Mouse (Mus musculus): ENCODE results near the gene Yipf3. TPM values are rescaled to one million over a fixed set of nuclear protein-coding genes. Genes with fewer than 3 reads are reported as not detected.
A peak's percentile ranks its signal among the peaks of the same experiment; 100 is the strongest.

The Yipf3 gene
- 10 to 100 TPM; 83.8 to 97.4 TPM for total RNA-seq (2021)

- peak; percentile 86 to 92 for DNase-seq (ENCODE audit: extremely low spot score in 1 of 2, low spot score in 1 of 2)
Observed at GRCm38 (mm10) chr17:46247512-46248188, at the start of gene Yipf3, which contains the start of gene Polr1c. Yipf3 (plus strand) TSS chr17:46248080. Polr1c (minus strand) TSS chr17:46248054.

DNA sequence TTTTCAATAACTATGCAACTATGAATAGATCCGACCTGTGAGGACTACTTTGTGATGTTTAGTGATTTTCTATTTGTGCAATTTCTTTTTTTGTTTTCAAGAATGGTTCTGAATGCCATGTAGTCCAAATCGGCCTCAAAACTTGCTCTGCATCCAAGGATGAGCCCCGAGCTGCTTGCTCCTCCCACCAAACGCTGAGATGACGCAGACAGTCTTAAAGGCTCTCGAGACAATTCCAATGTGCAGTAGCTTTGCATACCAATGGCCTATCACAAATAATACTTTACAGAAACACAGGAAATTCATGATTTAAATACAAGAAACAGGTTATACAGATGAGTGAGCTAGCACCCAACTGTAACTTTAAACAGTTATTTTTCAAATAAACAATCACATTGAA, 46.7 kb upstream of the Yipf3 start:
- DNase-seq (ENCODE audit: extremely low spot score in 1 of 2, low spot score in 1 of 2): no peak

GRCm38 (mm10) chr17:46202421-46203071, 45.3 kb upstream of the Yipf3 start, which contains the start of the genes Polh and Xpo5:
Polh (minus strand) TSS chr17:46202645.
Xpo5 (plus strand) TSS chr17:46202782.
- peak; percentile 79 to 85 for DNase-seq (ENCODE audit: extremely low spot score in 1 of 2, low spot score in 1 of 2)

DNA sequence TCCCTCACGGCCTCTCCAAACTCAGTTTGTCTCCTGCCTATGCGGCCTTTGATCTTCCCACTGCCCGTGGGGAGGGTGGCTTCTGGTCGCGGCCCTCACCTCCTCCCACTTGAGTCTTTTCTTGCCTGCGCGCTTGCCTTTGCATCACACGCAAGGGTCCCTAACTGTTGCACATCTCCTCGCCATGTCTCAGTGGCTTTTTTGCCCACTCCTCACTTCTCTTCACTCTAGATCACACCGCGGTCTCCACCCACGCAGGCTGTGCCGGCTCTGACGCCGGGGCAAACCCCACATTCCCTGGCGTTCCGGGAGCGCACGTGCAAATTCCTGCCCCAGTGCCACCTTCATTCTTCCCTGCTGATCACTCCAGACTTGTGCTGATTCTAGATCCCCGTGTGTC, 44.8 kb upstream of the Yipf3 start:
- no peak for DNase-seq (ENCODE audit: extremely low spot score in 1 of 2, low spot score in 1 of 2)

- no peak for DNase-seq (ENCODE audit: extremely low spot score in 1 of 2, low spot score in 1 of 2)
Observed at GRCm38 (mm10) chr17:46206676-46207075, 41.2 kb upstream of the Yipf3 start.

DNA sequence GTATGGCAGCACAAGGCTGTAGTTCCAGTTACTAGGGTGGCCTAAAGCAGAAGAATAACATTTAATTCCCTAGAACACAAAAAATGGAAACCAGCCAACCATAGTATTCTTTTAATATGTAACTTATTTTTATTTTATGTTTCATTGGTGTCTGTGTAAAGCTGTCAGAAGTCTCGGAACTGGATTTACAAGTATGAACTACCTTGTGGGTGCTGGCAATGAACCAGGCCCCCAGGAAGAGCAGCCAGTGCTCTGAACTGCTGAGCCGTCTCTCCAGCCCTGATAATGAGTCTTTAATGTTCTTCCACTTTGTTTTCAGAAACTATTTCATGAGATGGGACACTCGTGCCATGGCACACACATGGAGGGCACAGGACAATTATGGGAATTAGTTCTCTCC, 37.3 kb upstream of the Yipf3 start:
- no peak for DNase-seq (ENCODE audit: extremely low spot score in 1 of 2, low spot score in 1 of 2)

- no peak for DNase-seq (ENCODE audit: extremely low spot score in 1 of 2, low spot score in 1 of 2)
Observed at GRCm38 (mm10) chr17:46221601-46222000, 26.3 kb upstream of the Yipf3 start.

DNA sequence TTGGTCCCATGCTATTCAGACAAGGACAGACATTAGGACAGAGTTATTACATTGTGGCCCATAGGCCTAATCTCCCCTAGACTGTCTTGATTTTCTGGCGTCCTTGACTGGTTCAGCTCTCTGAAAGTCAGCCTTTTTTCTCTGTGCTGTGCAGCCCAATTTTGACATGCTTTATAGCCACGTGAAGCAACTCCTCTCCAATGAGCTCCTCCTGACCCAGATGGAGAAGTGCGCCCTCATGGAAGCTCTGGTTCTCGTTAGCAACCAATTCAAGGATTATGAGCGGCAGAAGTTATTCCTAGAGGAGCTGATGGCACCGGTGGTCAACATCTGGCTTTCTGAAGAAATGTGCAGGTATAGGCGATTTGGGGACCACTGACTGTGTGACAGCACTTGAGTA, 20.3 kb upstream of the Yipf3 start:
- DNase-seq (ENCODE audit: extremely low spot score in 1 of 2, low spot score in 1 of 2): no peak

DNA sequence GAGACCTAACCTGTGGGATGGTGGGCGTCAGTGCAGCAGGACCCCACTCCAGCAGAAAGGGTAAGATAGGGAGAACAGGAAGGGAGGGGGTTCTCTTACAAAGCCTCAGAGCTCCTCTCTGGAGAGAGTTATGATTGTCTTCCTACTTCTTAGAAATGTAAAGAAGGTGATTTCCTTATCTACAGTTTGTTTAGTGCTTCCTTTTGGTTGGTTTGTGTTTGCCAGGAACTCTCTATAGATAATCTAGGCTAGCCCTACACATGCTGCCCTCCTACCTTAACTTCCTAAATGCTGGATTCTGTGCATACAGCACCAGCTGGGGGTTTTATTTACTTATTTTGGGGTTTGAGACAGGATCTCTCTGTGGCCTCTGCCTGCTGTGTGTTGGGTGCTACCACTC, 11.8 kb upstream of the Yipf3 start:
- no peak for DNase-seq (ENCODE audit: extremely low spot score in 1 of 2, low spot score in 1 of 2)

GRCm38 (mm10) chr17:46237079-46237478, 10.8 kb upstream of the Yipf3 start:
- no peak for DNase-seq (ENCODE audit: extremely low spot score in 1 of 2, low spot score in 1 of 2)

- DNase-seq (ENCODE audit: extremely low spot score in 1 of 2, low spot score in 1 of 2): no peak
Observed at GRCm38 (mm10) chr17:46237480-46237879, 10.4 kb upstream of the Yipf3 start.

DNA sequence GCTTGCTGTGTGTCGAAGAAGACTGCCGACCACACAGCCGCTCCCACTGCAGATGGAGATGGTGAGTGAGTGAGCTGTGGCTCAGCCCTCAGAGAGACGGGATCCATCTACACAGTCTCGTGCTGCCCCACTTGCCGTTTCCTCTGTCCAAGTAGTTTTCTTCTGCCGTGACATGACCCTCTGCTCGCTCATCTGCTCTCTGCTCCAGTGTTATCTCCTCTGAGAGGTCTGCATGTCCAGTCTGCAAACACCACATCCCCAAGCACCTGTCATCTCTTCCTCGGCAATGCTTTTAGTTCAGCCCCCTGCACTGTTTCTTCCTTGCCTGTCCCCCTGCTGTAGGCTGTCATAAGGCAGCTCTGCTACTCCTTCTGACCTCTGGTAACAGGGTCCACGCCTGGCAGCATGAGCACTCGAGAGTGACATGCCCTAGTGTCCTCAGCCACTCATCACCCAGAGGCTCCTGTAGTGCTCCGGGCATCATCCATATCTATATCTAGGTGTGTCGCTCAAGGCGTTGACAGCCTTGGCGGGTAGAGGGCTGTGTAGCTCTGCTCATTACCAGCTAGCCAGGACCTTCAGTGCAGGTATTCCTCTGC, 8.3 kb upstream of the Yipf3 start:
- DNase-seq (ENCODE audit: extremely low spot score in 1 of 2, low spot score in 1 of 2): no peak

DNA sequence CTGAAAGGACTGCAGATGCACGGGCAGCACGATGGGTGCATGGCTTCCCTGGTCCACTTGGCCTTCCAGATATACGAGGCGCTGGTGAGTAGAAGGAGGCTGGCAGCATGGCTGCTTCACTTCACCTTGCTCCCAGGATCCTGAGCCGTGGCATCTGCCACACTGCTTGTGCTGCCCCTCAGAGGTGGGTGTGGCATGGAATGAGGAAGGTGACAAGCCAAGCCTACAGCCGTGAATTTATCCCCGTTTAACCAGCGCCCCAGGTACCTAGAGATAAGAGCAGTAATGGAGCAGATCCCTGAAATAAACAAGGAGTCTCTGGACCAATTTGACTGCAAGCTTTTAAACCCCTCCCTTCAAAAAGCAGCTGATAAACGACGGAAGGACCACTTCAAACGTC, 6.4 kb upstream of the Yipf3 start:
- DNase-seq (ENCODE audit: extremely low spot score in 1 of 2, low spot score in 1 of 2): no peak

DNA sequence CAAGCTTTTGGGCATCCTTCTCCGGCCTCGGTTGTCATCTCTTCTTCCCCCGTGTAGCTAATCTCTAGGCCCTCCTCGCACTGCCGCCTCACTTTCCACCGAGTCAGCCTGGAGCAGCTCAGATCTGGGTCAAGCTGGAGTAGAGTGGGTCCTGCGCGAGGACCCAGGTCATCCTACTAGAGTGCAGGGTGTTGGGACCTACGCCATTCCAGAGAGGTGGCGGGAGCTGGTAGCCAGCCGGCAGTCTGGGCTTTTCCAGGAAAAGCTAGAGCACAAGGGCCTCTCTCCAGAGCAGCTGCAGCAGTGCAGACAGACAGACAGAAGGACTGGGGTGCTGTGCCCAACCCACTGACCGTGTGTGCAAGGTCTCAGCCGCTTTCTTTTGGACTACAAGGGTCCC, 5.6 kb upstream of the Yipf3 start:
- no peak for DNase-seq (ENCODE audit: extremely low spot score in 1 of 2, low spot score in 1 of 2)

DNA sequence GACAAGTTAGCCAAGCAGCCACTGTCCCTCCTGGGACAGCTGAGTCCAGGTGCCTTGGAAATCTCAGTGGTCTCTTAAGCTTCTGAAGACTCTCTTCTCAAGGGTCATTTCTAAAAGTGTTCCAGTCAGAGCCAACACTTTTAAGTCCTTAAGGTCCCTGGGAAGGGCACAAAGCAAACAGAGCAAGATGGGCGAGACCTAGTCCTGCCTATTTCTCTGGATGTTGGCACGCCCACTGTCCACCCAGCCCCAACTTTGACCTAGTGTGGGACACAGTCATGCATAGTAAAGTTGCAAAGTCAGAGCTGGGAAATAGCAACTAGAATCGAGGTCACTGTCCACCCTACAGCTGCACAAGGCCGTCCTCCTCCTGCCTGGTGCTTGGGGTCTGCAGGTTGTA, 4.9 kb upstream of the Yipf3 start:
- no peak for DNase-seq (ENCODE audit: extremely low spot score in 1 of 2, low spot score in 1 of 2)

DNA sequence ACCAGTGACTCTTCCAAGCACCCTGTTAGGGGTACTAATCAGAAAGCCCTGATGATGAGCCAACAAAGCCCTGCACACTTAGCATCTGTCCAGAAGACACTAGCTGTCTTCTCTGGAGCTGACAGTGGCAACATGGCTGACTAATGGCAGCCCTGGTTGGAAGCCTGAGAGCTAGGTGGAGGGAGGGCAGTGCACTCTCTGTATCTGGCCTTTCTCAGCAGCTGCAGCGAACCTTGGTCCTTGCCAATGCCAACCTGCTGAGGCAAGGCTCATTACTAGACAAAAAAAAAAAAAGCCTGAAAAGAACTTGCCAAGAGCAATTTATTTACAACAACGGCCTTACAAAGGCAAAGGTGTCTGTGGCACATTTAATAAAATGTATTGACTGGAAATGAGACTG, 4.3 kb upstream of the Yipf3 start:
- no peak for DNase-seq (ENCODE audit: extremely low spot score in 1 of 2, low spot score in 1 of 2)

DNA sequence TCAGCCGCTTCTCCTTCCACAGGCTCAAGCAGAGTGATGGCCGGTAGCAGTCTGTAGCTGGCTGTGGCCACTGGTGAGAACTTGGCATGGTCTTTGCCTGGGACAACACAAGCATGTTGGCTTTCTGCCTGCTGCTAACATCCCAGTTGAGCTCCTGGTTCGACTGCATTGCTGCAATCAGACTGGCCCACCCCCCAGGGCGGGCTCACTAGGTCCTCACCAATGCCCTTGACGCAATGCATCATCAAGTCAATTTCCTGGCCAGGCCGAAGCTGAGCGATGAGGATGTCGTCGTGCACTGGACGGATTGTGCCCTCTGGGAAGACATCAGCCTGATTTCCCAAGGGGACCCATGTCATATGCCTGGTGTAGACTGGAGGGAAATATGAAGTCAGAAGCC, 3.3 kb upstream of the Yipf3 start:
- no peak for DNase-seq (ENCODE audit: extremely low spot score in 1 of 2, low spot score in 1 of 2)

DNA sequence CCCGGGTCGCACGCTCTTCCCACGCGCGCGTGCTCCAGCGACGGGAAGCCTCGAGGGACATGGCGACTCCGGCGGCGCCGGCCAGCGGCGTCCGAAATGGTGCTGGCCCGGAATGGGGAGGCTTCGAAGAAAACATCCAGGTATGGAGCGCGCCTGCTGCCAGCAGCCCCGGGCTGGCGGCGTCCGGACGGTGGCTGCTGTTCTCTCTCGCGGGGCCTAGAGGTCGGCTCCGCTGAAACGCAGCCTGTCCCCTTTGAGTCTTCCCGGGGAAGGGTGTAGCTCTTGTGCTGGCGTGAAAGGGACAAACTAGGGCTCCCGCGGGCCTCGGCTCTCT, 276 bp downstream of the Yipf3 start:
- no peak for DNase-seq (ENCODE audit: extremely low spot score in 1 of 2, low spot score in 1 of 2)

DNA sequence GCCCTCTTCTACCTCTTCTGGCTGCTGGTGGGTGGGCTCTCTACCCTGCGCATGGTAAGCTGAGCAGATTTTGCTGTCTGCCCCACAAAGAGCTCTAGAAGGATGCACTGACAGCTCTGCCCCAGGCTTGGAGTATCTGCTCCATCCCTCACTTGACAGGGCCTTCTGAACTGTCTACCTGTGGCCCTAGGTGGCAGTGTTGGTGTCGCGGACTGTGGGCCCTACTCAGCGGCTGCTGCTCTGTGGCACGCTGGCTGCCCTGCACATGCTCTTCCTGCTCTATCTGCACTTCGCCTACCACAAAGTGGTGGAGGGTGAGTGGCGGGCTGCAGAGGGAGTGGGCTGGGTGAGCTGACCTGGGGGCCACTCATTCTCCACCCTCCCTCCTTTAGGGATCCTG, 3.3 kb downstream of the Yipf3 start:
- DNase-seq (ENCODE audit: extremely low spot score in 1 of 2, low spot score in 1 of 2): no peak

GRCm38 (mm10) chr17:46252571-46253451, 4.9 kb downstream of the Yipf3 start:
- DNase-seq (ENCODE audit: extremely low spot score in 1 of 2, low spot score in 1 of 2): no peak
